Mouse (Mus musculus) midbrain, embryonic 15.5 days (tissue): ENCODE data around the gene Ahcyl1. TPM values are rescaled to one million over a fixed set of nuclear protein-coding genes. Genes with fewer than 3 reads are reported as not detected.
"Not testable (repeated sequence)": the region's sequence is repeated elsewhere in the genome, so short reads cannot be mapped to it uniquely, and the experiment has no call there.

Experiments used
- ATAC-seq: fragments of 200-750 bp; cut with Nextera tagmentation; replicated peaks from 2 replicates; pipeline ENCODE4 v1.8.0; 2017; ENCODE audit warnings: moderate TSS enrichment
- H3K27ac ChIP-seq: fragments of 300-500 bp; sonication (generic); 2 replicates; pipeline ENCODE4 v1.5.1; 2015; ENCODE audit warnings: mild to moderate bottlenecking, inconsistent platforms
- H3K27me3 ChIP-seq: fragments of 300-500 bp; sonication (generic); replicated peaks from 2 replicates; pipeline ENCODE4 v1.6.1; 2015; ENCODE audit warnings: inconsistent platforms
- H3K36me3 ChIP-seq: fragments of 300-500 bp; sonication (generic); replicated peaks from 2 replicates; pipeline ENCODE4 v1.6.1; 2015; ENCODE audit warnings: inconsistent platforms
- H3K4me1 ChIP-seq: fragments of 300-500 bp; sonication (generic); 2 replicates; pipeline ENCODE4 v1.6.1; 2015; ENCODE audit warnings: inconsistent platforms
- H3K4me2 ChIP-seq: fragments of 300-500 bp; sonication (generic); 2 replicates; pipeline ENCODE4 v1.6.1; 2015; ENCODE audit warnings: inconsistent platforms, mild to moderate bottlenecking, moderate library complexity
- H3K4me3 ChIP-seq: fragments of 300-500 bp; sonication (generic); 2 replicates; pipeline ENCODE4 v1.5.1; 2015; ENCODE audit warnings: mild to moderate bottlenecking, inconsistent platforms
- H3K9ac ChIP-seq: fragments of 300-500 bp; sonication (generic); 2 replicates; pipeline ENCODE4 v1.6.1; 2015; ENCODE audit warnings: mild to moderate bottlenecking, inconsistent platforms
- H3K9me3 ChIP-seq: fragments of 300-500 bp; sonication (generic); 2 replicates; pipeline ENCODE4 v1.6.1; 2016; ENCODE audit warnings: inconsistent platforms
- WGBS: fragments of 180-500 bp; shearing (Covaris S2); methylation state at CpG from one replicate; pipeline ENCODE4 v1.1.7; 2015; ENCODE audit warnings: mixed read lengths; 5-methylcytosine and 5-hydroxymethylcytosine counted together
- polyA plus RNA-seq: library from polyadenylated mRNA; unstranded; fragments of >200 nt; fragmentation: Nextera tagmentation; extraction: Ambion mirVana; gene quantifications from 2 replicates; pipeline ENCODE4 v1.2.1, GENCODE M21; 2015

Ahcyl1 gene
- 115 and 117 TPM in 2 replicates for polyA plus RNA-seq

- Histone ChIP-seq H3K4me1 (peaks cover 41% of the 10 kb centered on the region), H3K9me3 (no peaks in the 10 kb centered on the region), H3K27ac (peak within 1 kb of the TSS; percentile 89), H3K36me3 (no peaks in the 10 kb centered on the region), H3K27me3 (no peaks in the 10 kb centered on the region), H3K4me2 (peak within 1 kb of the TSS; percentile 81), H3K4me3 (peak within 1 kb of the TSS; percentile 75), H3K9ac (peak within 1 kb of the TSS; percentile 84)
- peak; percentile 99 for ATAC-seq
- under 1% methylated on average over 93 of the region's 93 CpGs for WGBS
Measured at GRCm38 (mm10) chr3:107695948-107696881, at the start of gene Ahcyl1. Gene Ahcyl1, minus strand, starts transcription at chr3:107696560.

- WGBS, result 84% methylated on average over 3 of the region's 3 CpGs
- ATAC-seq, result no peak
- no peak overlapping the region for H3K4me2 ChIP-seq
- H3K4me1 ChIP-seq, result peaks cover 11% of the 10 kb centered on the region
- no peak overlapping the region for H3K9ac ChIP-seq
- H3K36me3 ChIP-seq, result no peaks in the 10 kb centered on the region
- H3K4me3 ChIP-seq, result no peak overlapping the region
- no peak overlapping the region for H3K27ac ChIP-seq
- H3K27me3 ChIP-seq, result no peaks in the 10 kb centered on the region
- H3K9me3 ChIP-seq, result no peaks in the 10 kb centered on the region
Measured at GRCm38 (mm10) chr3:107746026-107746425, 49.7 kb upstream of the Ahcyl1 start.

GRCm38 (mm10) chr3:107743650-107744049 lies 47.3 kb upstream of the Ahcyl1 start:
- Histone ChIP-seq H3K36me3 (no peaks in the 10 kb centered on the region), H3K4me3 (no peak overlapping the region), H3K27me3 (no peaks in the 10 kb centered on the region), H3K4me2 (no peak overlapping the region), H3K27ac (no peak overlapping the region), H3K9me3 (no peaks in the 10 kb centered on the region), H3K9ac (no peak overlapping the region), H3K4me1 (peaks cover 26% of the 10 kb centered on the region)
- no peak for ATAC-seq
- WGBS, result 94% methylated on average over 1 of the region's 1 CpGs

- H3K4me1 ChIP-seq, result peaks cover 26% of the 10 kb centered on the region
- no peaks in the 10 kb centered on the region for H3K27me3 ChIP-seq
- no peaks in the 10 kb centered on the region for H3K36me3 ChIP-seq
- H3K27ac ChIP-seq, result no peak overlapping the region
- no peak overlapping the region for H3K4me3 ChIP-seq
- H3K4me2 ChIP-seq, result no peak overlapping the region
- no peaks in the 10 kb centered on the region for H3K9me3 ChIP-seq
- H3K9ac ChIP-seq, result no peak overlapping the region
- 47% methylated on average over 3 of the region's 3 CpGs for WGBS
- no peak for ATAC-seq
Measured at GRCm38 (mm10) chr3:107743107-107743506, 46.7 kb upstream of the Ahcyl1 start.

GRCm38 (mm10) chr3:107742071-107742710 lies 45.8 kb upstream of the Ahcyl1 start:
- WGBS, result 93% methylated on average over 10 of the region's 10 CpGs
- H3K9ac ChIP-seq, result no peak overlapping the region
- H3K27ac ChIP-seq, result no peak overlapping the region
- H3K4me3 ChIP-seq, result no peak overlapping the region
- H3K27me3 ChIP-seq, result no peaks in the 10 kb centered on the region
- no peak overlapping the region for H3K4me2 ChIP-seq
- peaks cover 26% of the 10 kb centered on the region for H3K4me1 ChIP-seq
- H3K36me3 ChIP-seq, result no peaks in the 10 kb centered on the region
- ATAC-seq, result no peak
- no peaks in the 10 kb centered on the region for H3K9me3 ChIP-seq

- peaks cover 26% of the 10 kb centered on the region for H3K4me1 ChIP-seq
- H3K27ac ChIP-seq, result peak overlapping the region; percentile 65; the same call in 1 of the 2 replicates
- no peaks in the 10 kb centered on the region for H3K9me3 ChIP-seq
- no peaks in the 10 kb centered on the region for H3K27me3 ChIP-seq
- H3K4me3 ChIP-seq, result no peak overlapping the region
- no peak overlapping the region for H3K4me2 ChIP-seq
- H3K9ac ChIP-seq, result no peak overlapping the region
- H3K36me3 ChIP-seq, result no peaks in the 10 kb centered on the region
- ATAC-seq, result no peak
Measured at GRCm38 (mm10) chr3:107741387-107741786, 45.0 kb upstream of the Ahcyl1 start.

GRCm38 (mm10) chr3:107740578-107741207 lies 44.3 kb upstream of the Ahcyl1 start:
- 5% methylated on average over 6 of the region's 6 CpGs for WGBS
- Histone ChIP-seq H3K27me3 (no peaks in the 10 kb centered on the region), H3K4me1 (peaks cover 26% of the 10 kb centered on the region), H3K4me3 (no peak overlapping the region), H3K9me3 (no peaks in the 10 kb centered on the region), H3K4me2 (no peak overlapping the region), H3K36me3 (no peaks in the 10 kb centered on the region), H3K9ac (no peak overlapping the region), H3K27ac (peak overlapping the region; percentile 65)
- peak; percentile 91 for ATAC-seq

- Histone ChIP-seq H3K9me3 (no peaks in the 10 kb centered on the region), H3K27me3 (no peaks in the 10 kb centered on the region), H3K9ac (no peak overlapping the region), H3K27ac (no peak overlapping the region; the same call in 1 of the 2 replicates), H3K4me2 (no peak overlapping the region), H3K4me1 (peaks cover 26% of the 10 kb centered on the region), H3K36me3 (no peaks in the 10 kb centered on the region), H3K4me3 (no peak overlapping the region)
- no peak for ATAC-seq
- WGBS, result 80% methylated on average over 2 of the region's 2 CpGs
Measured at GRCm38 (mm10) chr3:107739966-107740365, 43.6 kb upstream of the Ahcyl1 start.

- Histone ChIP-seq H3K4me1 (peaks cover 26% of the 10 kb centered on the region), H3K4me2 (no peak overlapping the region), H3K36me3 (no peaks in the 10 kb centered on the region), H3K9me3 (no peaks in the 10 kb centered on the region), H3K9ac (no peak overlapping the region), H3K4me3 (no peak overlapping the region), H3K27ac (no peak overlapping the region), H3K27me3 (no peaks in the 10 kb centered on the region)
- 82% methylated on average over 3 of the region's 3 CpGs for WGBS
- ATAC-seq, result no peak
Measured at GRCm38 (mm10) chr3:107739456-107739855, 43.1 kb upstream of the Ahcyl1 start.

GRCm38 (mm10) chr3:107738620-107739019 lies 42.3 kb upstream of the Ahcyl1 start:
- Histone ChIP-seq H3K4me2 (no peak overlapping the region), H3K4me3 (no peak overlapping the region), H3K9me3 (no peaks in the 10 kb centered on the region), H3K36me3 (no peaks in the 10 kb centered on the region), H3K9ac (no peak overlapping the region), H3K27ac (no peak overlapping the region), H3K27me3 (no peaks in the 10 kb centered on the region), H3K4me1 (peaks cover 26% of the 10 kb centered on the region)
- no peak for ATAC-seq
- 79% methylated on average over 1 of the region's 1 CpGs for WGBS

- Histone ChIP-seq H3K4me1 (peaks cover 26% of the 10 kb centered on the region), H3K9me3 (no peaks in the 10 kb centered on the region), H3K4me2 (no peak overlapping the region), H3K27me3 (no peaks in the 10 kb centered on the region), H3K36me3 (no peaks in the 10 kb centered on the region), H3K27ac (no peak overlapping the region), H3K9ac (no peak overlapping the region), H3K4me3 (no peak overlapping the region)
- 86% methylated on average over 1 of the region's 1 CpGs for WGBS
- no peak for ATAC-seq
Measured at GRCm38 (mm10) chr3:107737609-107738190, 41.3 kb upstream of the Ahcyl1 start.

GRCm38 (mm10) chr3:107735620-107736019 lies 39.3 kb upstream of the Ahcyl1 start:
- H3K4me2 ChIP-seq, H3K36me3 ChIP-seq, H3K27ac ChIP-seq, ATAC-seq, H3K27me3 ChIP-seq, H3K4me3 ChIP-seq, H3K9ac ChIP-seq, H3K9me3 ChIP-seq: not testable (repeated sequence)
- peaks cover 11% of the 10 kb centered on the region for H3K4me1 ChIP-seq
- WGBS, result 92% methylated on average over 13 of the region's 13 CpGs
